Mouse (Mus musculus) Muller cell, postnatal 12 days (primary cell): ENCODE data around the gene Smtnl1.

Experiments
- DNase-seq: peaks from one replicate; pipeline ENCODE4 v3.0.0-alpha.2; 2015; ENCODE audit errors: inconsistent ontology term

Gene Smtnl1

GRCm38 (mm10) chr2:84822552-84822951 lies at the start of gene Smtnl1:
Smtnl1 (minus strand) TSS chr2:84822652.
- DNase-seq, result no peak

GRCm38 (mm10) chr2:84870623-84871160 lies 48.2 kb upstream of the Smtnl1 start:
- no peak for DNase-seq

- DNase-seq, result no peak
Observed at GRCm38 (mm10) chr2:84868977-84869376, 46.5 kb upstream of the Smtnl1 start.

- DNase-seq, result peak; percentile 37
Observed at GRCm38 (mm10) chr2:84868521-84868943, 46.1 kb upstream of the Smtnl1 start.

- DNase-seq, result peak; percentile 45
Observed at GRCm38 (mm10) chr2:84865616-84866571, 43.4 kb upstream of the Smtnl1 start.

- no peak for DNase-seq
Observed at GRCm38 (mm10) chr2:84862231-84862630, 39.8 kb upstream of the Smtnl1 start.

- no peak for DNase-seq
Observed at GRCm38 (mm10) chr2:84861430-84861829, 39.0 kb upstream of the Smtnl1 start.

- peak; percentile 89 for DNase-seq
Observed at GRCm38 (mm10) chr2:84859991-84860780, 37.7 kb upstream of the Smtnl1 start.

- DNase-seq, result no peak
Observed at GRCm38 (mm10) chr2:84858551-84858950, 36.1 kb upstream of the Smtnl1 start.

GRCm38 (mm10) chr2:84855732-84856131 lies 33.3 kb upstream of the Smtnl1 start:
- DNase-seq, result no peak

- no peak for DNase-seq
Observed at GRCm38 (mm10) chr2:84851130-84852040, 28.9 kb upstream of the Smtnl1 start.

- DNase-seq, result no peak
Observed at GRCm38 (mm10) chr2:84850407-84851129, 28.1 kb upstream of the Smtnl1 start.

GRCm38 (mm10) chr2:84845226-84845625 lies 22.8 kb upstream of the Smtnl1 start:
- no peak for DNase-seq

GRCm38 (mm10) chr2:84843654-84844053 lies 21.2 kb upstream of the Smtnl1 start:
- no peak for DNase-seq

- DNase-seq, result no peak
Observed at GRCm38 (mm10) chr2:84841905-84842304, 19.5 kb upstream of the Smtnl1 start.

- DNase-seq, result no peak
Observed at GRCm38 (mm10) chr2:84840748-84841563, 18.5 kb upstream of the Smtnl1 start.

GRCm38 (mm10) chr2:84840016-84840747 lies 17.7 kb upstream of the Smtnl1 start:
- DNase-seq, result peak; percentile 68

- DNase-seq, result no peak
Observed at GRCm38 (mm10) chr2:84838993-84839980, 16.8 kb upstream of the Smtnl1 start.
